Mouse (Mus musculus): Measurements from ENCODE around the gene Cacng2. TPM values are rescaled to one million over a fixed set of nuclear protein-coding genes. Genes with fewer than 3 reads are reported as not detected.

Cacng2 gene
- polyA plus RNA-seq, 1 experiment = not detected

- DNase-seq (ENCODE audit: low spot score) = no peak
These were observed 166.9 kb downstream of the Cacng2 start for GRCm38 (mm10) chr15:77952921-77953320.

- no peak for DNase-seq (ENCODE audit: low spot score)
These were observed 170.8 kb downstream of the Cacng2 start for GRCm38 (mm10) chr15:77949061-77949460.

- DNase-seq (ENCODE audit: low spot score) = no peak
These were observed 174.1 kb downstream of the Cacng2 start for GRCm38 (mm10) chr15:77945711-77946110.

Other genes with a start within 250 kb of the Cacng2 start
- gene Txn2, start 191.0 kb downstream of the Cacng2 start, polyA plus RNA-seq (2012; rRNA removed) = 147 and 157 TPM in 2 replicates
- gene Foxred2, start 163.3 kb downstream of the Cacng2 start, polyA plus RNA-seq (2012; rRNA removed) = 5.2 and 5.5 TPM in 2 replicates
- gene Eif3d, start 149.2 kb downstream of the Cacng2 start, polyA plus RNA-seq (2012; rRNA removed) = 122 TPM in 2 replicates
- 32.3 and 33.5 TPM in 2 replicates for gene Ift27, start 54.1 kb upstream of the Cacng2 start, polyA plus RNA-seq (2012; rRNA removed)
- 0.07 TPM in 1 of 2 replicates, not detected in the other for gene Pvalb, start 86.4 kb upstream of the Cacng2 start, polyA plus RNA-seq (2012; rRNA removed)
- gene Ncf4, start 124.8 kb upstream of the Cacng2 start, polyA plus RNA-seq (2012; rRNA removed) = 14.7 and 24.4 TPM in 2 replicates
- 6.5 and 7.3 TPM in 2 replicates for gene Csf2rb2, start 185.7 kb upstream of the Cacng2 start, polyA plus RNA-seq (2012; rRNA removed)
- 5.9 and 6.8 TPM in 2 replicates for gene Csf2rb, start 205.7 kb upstream of the Cacng2 start, polyA plus RNA-seq (2012; rRNA removed)